Comparison of ENCODE assay signal across 1 mouse cellular context in genomic region chr13:102664041-102664440, GRCm38 (mm10).
TF ChIP-seq lines count a peak whose summit lies in the region.

No protein-coding gene starts in this region.

TF ChIP-seq in MEL, 35 proteins besides CTCF, POLR2A, EP300 and RAD21:
- no peak for TF ChIP-seq NRF1 (IDR thresholded peaks at IDR 0.05; ENCODE audit: insufficient read depth, low read depth, low read length, poor library complexity, severe bottlenecking)
- no peak for TF ChIP-seq E2F4 (IDR thresholded peaks at IDR 0.05; ENCODE audit: borderline replicate concordance, low read depth, low read length)
- no peak for TF ChIP-seq USF2 (IDR thresholded peaks at IDR 0.05; ENCODE audit: borderline replicate concordance in 1 of 2, insufficient read depth in 1 of 2, low read depth in 1 of 2, low read length in 2 of 2)
- no peak for TF ChIP-seq CHD1 (IDR thresholded peaks at IDR 0.05; ENCODE audit: low read depth, low read length)
- no peak for TF ChIP-seq POLR2AphosphoS2 (IDR thresholded peaks at IDR 0.05; ENCODE audit: low read length)
- TF ChIP-seq MXI1 (IDR thresholded peaks at IDR 0.05; ENCODE audit: low read depth, low read length), result no peak
- no peak for TF ChIP-seq UBTF (IDR thresholded peaks at IDR 0.05; ENCODE audit: borderline replicate concordance, insufficient read depth, low read depth, low read length)
- no peak for TF ChIP-seq MAX (IDR thresholded peaks at IDR 0.05; ENCODE audit: low read length)
- TF ChIP-seq POLR2AphosphoS5 (IDR thresholded peaks at IDR 0.05; ENCODE audit: borderline replicate concordance, low read depth, low read length), result no peak
- no peak for TF ChIP-seq ZC3H11A (IDR thresholded peaks at IDR 0.05; ENCODE audit: low read depth, low read length)
- TF ChIP-seq MAZ (IDR thresholded peaks at IDR 0.05; ENCODE audit: low read depth, low read length), result no peak
- no peak for TF ChIP-seq MYC (IDR thresholded peaks at IDR 0.05; ENCODE audit: low read depth, low read length)
- no peak for TF ChIP-seq HCFC1 (IDR thresholded peaks at IDR 0.05; ENCODE audit: low read depth, low read length)
- no peak for TF ChIP-seq MEF2A (IDR thresholded peaks at IDR 0.05; ENCODE audit: extremely low read depth, insufficient replicate concordance, low read depth, low read length, poor library complexity, severe bottlenecking)
- TF ChIP-seq SMC3 (IDR thresholded peaks at IDR 0.05; ENCODE audit: low read depth, low read length), result no peak
- no peak for TF ChIP-seq KAT2A (conservative IDR thresholded peaks at IDR 0.05; ENCODE audit: low read depth, low read length)
- TF ChIP-seq TCF12 (IDR thresholded peaks at IDR 0.05; ENCODE audit: low read depth, low read length), result no peak
- TF ChIP-seq ELF1 (IDR thresholded peaks at IDR 0.05; ENCODE audit: low read depth, low read length), result no peak
- no peak for TF ChIP-seq TBP (IDR thresholded peaks at IDR 0.05; ENCODE audit: low read depth, low read length)
- TF ChIP-seq ZMIZ1 (IDR thresholded peaks at IDR 0.05; ENCODE audit: low read depth, low read length), result no peak
